Mouse (Mus musculus) kidney, postnatal 0 days (tissue): ENCODE results near the gene Prom2. TPM values are rescaled to one million over a fixed set of nuclear protein-coding genes. Genes with fewer than 3 reads are reported as not detected.
A peak's percentile ranks its signal among the peaks of the same experiment; 100 is the strongest.

Experiments used
- ATAC-seq: fragments of 200-750 bp; cut with Nextera tagmentation; replicated peaks from 2 replicates; pipeline ENCODE4 v1.8.0; 2017; ENCODE audit warnings: low read depth, moderate number of reproducible peaks, moderate TSS enrichment, moderate library complexity; ENCODE audit not compliant: low FRiP score
- DNase-seq: peaks from one replicate; pipeline ENCODE4 v3.0.0-alpha.2; 2016; ENCODE audit warnings: low spot score
- H3K27ac ChIP-seq: fragments of 300-500 bp; sonication (generic); 2 replicates; pipeline ENCODE4 v1.5.1; 2014; ENCODE audit warnings: mild to moderate bottlenecking
- H3K27me3 ChIP-seq: fragments of 300-500 bp; sonication (generic); 2 replicates; pipeline ENCODE4 v1.6.1; 2014; ENCODE audit warnings: low read length, mixed read lengths; ENCODE audit not compliant: insufficient read depth
- H3K36me3 ChIP-seq: fragments of 300-500 bp; sonication (generic); 2 replicates; pipeline ENCODE4 v1.6.1; 2014; ENCODE audit warnings: low read length, mixed read lengths; ENCODE audit not compliant: insufficient read depth
- H3K4me1 ChIP-seq: fragments of 300-500 bp; sonication (generic); replicated peaks from 2 replicates; pipeline ENCODE4 v1.6.1; 2014; ENCODE audit warnings: antibody characterized with exemption, low read length, mixed read lengths; ENCODE audit not compliant: insufficient read depth
- H3K4me2 ChIP-seq: fragments of 300-500 bp; sonication (generic); 2 replicates; pipeline ENCODE4 v1.6.1; 2014; ENCODE audit warnings: mild to moderate bottlenecking, low read length, moderate library complexity, mixed read lengths
- H3K4me3 ChIP-seq: fragments of 300-500 bp; sonication (generic); replicated peaks from 2 replicates; pipeline ENCODE4 v1.5.1; 2014; ENCODE audit warnings: low read depth, low read length
- H3K9ac ChIP-seq: fragments of 300-500 bp; sonication (generic); 2 replicates; pipeline ENCODE4 v1.6.1; 2014; ENCODE audit warnings: low read depth, low read length
- H3K9me3 ChIP-seq: fragments of 300-500 bp; sonication (generic); replicated peaks from 2 replicates; pipeline ENCODE4 v1.6.1; 2016; ENCODE audit warnings: low read length, inconsistent platforms, mixed read lengths
- CTCF ChIP-seq: IDR thresholded peaks from 2 replicates; pipeline ENCODE4 v1.5.1; 2016; ENCODE audit warnings: antibody characterized with exemption, low read depth, mild to moderate bottlenecking, moderate library complexity
- WGBS: fragments of 180-500 bp; shearing (Covaris S2); extraction: QIAGEN DNeasy Blood & Tissue Kit; methylation state at CpG from one replicate; pipeline ENCODE4 v1.1.7; 2014; 5-methylcytosine and 5-hydroxymethylcytosine counted together
- polyA plus RNA-seq: library from polyadenylated mRNA; unstranded; fragments of >200 nt; fragmentation: Nextera tagmentation; extraction: Ambion mirVana; gene quantifications from 2 replicates; pipeline ENCODE4 v1.2.1, GENCODE M21; 2015

Gene Prom2
- polyA plus RNA-seq, 1 experiment from 2014 or later: 2.4 TPM

DNA sequence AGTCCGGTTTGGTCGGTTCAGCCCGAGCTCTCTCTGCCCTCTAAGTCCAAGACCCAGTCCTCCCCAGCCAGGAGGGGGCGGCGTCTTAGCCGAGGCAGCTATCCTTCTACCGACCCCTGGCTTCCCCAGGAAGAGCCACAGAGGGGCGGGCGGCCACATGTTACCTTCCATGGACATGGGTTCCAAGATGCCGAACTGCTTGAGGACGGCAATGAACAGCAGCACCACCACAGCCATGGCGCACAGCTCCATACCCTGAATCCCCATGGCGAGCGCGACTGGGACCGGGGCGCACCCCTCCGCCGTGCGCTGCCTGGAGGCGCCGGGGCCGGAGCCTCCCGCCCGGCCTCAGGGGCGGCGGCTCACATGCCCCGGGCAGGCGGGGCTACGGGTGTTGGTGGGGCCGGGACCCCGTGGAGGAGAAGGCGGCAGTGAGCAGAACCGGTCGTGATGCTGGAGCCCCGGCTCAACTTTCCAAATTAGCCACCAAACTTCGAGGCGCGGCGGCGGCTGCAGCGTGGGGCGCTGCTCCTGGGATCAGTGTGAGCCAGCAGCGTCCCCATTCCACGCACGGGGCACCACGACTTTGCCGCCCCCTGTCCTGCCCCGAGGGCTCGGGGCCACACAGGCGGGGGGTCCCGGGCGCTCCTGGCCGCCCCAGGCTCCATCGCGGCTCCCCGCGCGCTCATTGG is 59.3 kb downstream of the Prom2 start:
- H3K9ac ChIP-seq: peak overlapping the region; percentile 40
- H3K27ac ChIP-seq: no peak overlapping the region

GRCm38 (mm10) chr2:127479763-127480162 is 61.5 kb downstream of the Prom2 start:
- Histone ChIP-seq H3K4me1 (peaks cover 17% of the 10 kb centered on the region; the same call in 1 of the 2 replicates), H3K27ac (no peak overlapping the region), H3K4me3 (no peak overlapping the region), H3K9me3 (no peaks in the 10 kb centered on the region), H3K4me2 (no peak overlapping the region), H3K9ac (no peak overlapping the region), H3K27me3 (peaks cover 38% of the 10 kb centered on the region), H3K36me3 (no peaks in the 10 kb centered on the region)
- ATAC-seq (no peak), DNase-seq (no peak)
- 55% methylated on average over 10 of the region's 10 CpGs for WGBS
- TF ChIP-seq CTCF: no peak

More for the DNA sequence above, 59.3 kb downstream of the Prom2 start:
- no peaks in the 10 kb centered on the region for H3K9me3 ChIP-seq
- TF ChIP-seq CTCF: no peak
- H3K36me3 ChIP-seq: no peaks in the 10 kb centered on the region
- peak; percentile 9; the same call in 1 of the 2 replicates for ATAC-seq
- H3K4me3 ChIP-seq: peak overlapping the region; percentile 56
- WGBS: under 1% methylated on average over 52 of the region's 59 CpGs
- no peak for DNase-seq
- peak overlapping the region; percentile 90 for H3K4me2 ChIP-seq
- peaks cover 38% of the 10 kb centered on the region for H3K27me3 ChIP-seq
- H3K4me1 ChIP-seq: peaks cover 18% of the 10 kb centered on the region; the same call in 1 of the 2 replicates

GRCm38 (mm10) chr2:127479210-127479609 is 62.1 kb downstream of the Prom2 start:
- no peak overlapping the region for H3K27ac ChIP-seq
- H3K27me3 ChIP-seq: peaks cover 37% of the 10 kb centered on the region
- no peak for TF ChIP-seq CTCF
- 58% methylated on average over 4 of the region's 4 CpGs for WGBS
- peaks cover 11% of the 10 kb centered on the region; the same call in 1 of the 2 replicates for H3K4me1 ChIP-seq
- no peak overlapping the region for H3K4me3 ChIP-seq
- H3K9me3 ChIP-seq: no peaks in the 10 kb centered on the region
- H3K4me2 ChIP-seq: no peak overlapping the region
- no peak for ATAC-seq
- H3K36me3 ChIP-seq: no peaks in the 10 kb centered on the region
- no peak overlapping the region for H3K9ac ChIP-seq
- no peak for DNase-seq

Other genes with a start within 250 kb of the Prom2 start
- gene Dusp2, start 205.3 kb downstream of the Prom2 start, polyA plus RNA-seq: 8.2 and 10.3 TPM in 2 replicates
- not detected in 2 replicates for gene Astl, start 202.8 kb downstream of the Prom2 start, polyA plus RNA-seq
- 10.3 and 10.5 TPM in 2 replicates for gene Adra2b, start 178.3 kb downstream of the Prom2 start, polyA plus RNA-seq
- gene Gpat2, start 116.3 kb downstream of the Prom2 start, polyA plus RNA-seq: 0.10 and 0.12 TPM in 2 replicates
- 61.3 and 62.2 TPM in 2 replicates for gene Fahd2a, start 96.9 kb downstream of the Prom2 start, polyA plus RNA-seq
- 1.6 and 2.5 TPM in 2 replicates for gene Kcnip3, start 19.4 kb downstream of the Prom2 start, polyA plus RNA-seq
- 3.1 and 3.2 TPM in 2 replicates for gene Zfp661, start 45.6 kb upstream of the Prom2 start, polyA plus RNA-seq
- 151 and 167 TPM in 2 replicates for gene Mrps5, start 45.8 kb upstream of the Prom2 start, polyA plus RNA-seq
- 145 and 146 TPM in 2 replicates for gene Mal, start 115.2 kb upstream of the Prom2 start, polyA plus RNA-seq
- gene Mall, start 188.5 kb upstream of the Prom2 start, polyA plus RNA-seq: 2.0 and 2.2 TPM in 2 replicates
- 41.2 and 42.4 TPM in 2 replicates for gene Nphp1, start 247.4 kb upstream of the Prom2 start, polyA plus RNA-seq